Mouse (Mus musculus) liver, embryonic 11.5 days (tissue): ENCODE measurements at regions not wholly inside any gene's neighbourhood (a gene's known extent, or its start where the extent isn't known, plus 50 kb on each side); places are given as distances from the start of the nearest gene placed in this dataset.

Source experiments
- ATAC-seq: fragments of 200-750 bp; cut with Nextera tagmentation; replicated peaks from 2 replicates; pipeline ENCODE4 v1.8.0; 2017; ENCODE audit warnings: moderate number of reproducible peaks, mild to moderate bottlenecking, moderate TSS enrichment, moderate library complexity; ENCODE audit not compliant: low FRiP score
- DNase-seq: peaks from one replicate; pipeline ENCODE4 v3.0.0-alpha.2; 2017; ENCODE audit warnings: low spot score
- H3K27ac ChIP-seq: fragments of 300-500 bp; sonication (generic); 2 replicates; pipeline ENCODE4 v1.5.1; 2014; ENCODE audit warnings: mild to moderate bottlenecking, low read depth, low read length, control low read depth
- H3K27me3 ChIP-seq: fragments of 300-500 bp; sonication (generic); replicated peaks from 2 replicates; pipeline ENCODE4 v1.6.1; 2014; ENCODE audit warnings: low read length, mixed read lengths; ENCODE audit not compliant: control insufficient read depth, insufficient read depth
- H3K36me3 ChIP-seq: fragments of 300-500 bp; sonication (generic); 2 replicates; pipeline ENCODE4 v1.6.1; 2014; ENCODE audit warnings: mild to moderate bottlenecking, low read length, moderate library complexity, mixed read lengths; ENCODE audit not compliant: control insufficient read depth, insufficient read depth
- H3K4me1 ChIP-seq: fragments of 300-500 bp; sonication (generic); replicated peaks from 2 replicates; pipeline ENCODE4 v1.6.1; 2014; ENCODE audit warnings: low read length, mixed read lengths; ENCODE audit not compliant: control insufficient read depth, insufficient read depth
- H3K4me2 ChIP-seq: fragments of 300-500 bp; sonication (generic); 2 replicates; pipeline ENCODE4 v1.6.1; 2014; ENCODE audit warnings: mild to moderate bottlenecking, control low read depth, moderate library complexity
- H3K4me3 ChIP-seq: fragments of 300-500 bp; sonication (generic); 2 replicates; pipeline ENCODE4 v1.5.1; 2014; ENCODE audit warnings: low read depth, low read length, control low read depth
- H3K9ac ChIP-seq: fragments of 300-500 bp; sonication (generic); 2 replicates; pipeline ENCODE4 v1.6.1; 2014; ENCODE audit warnings: low read depth, low read length, control low read depth
- H3K9me3 ChIP-seq: fragments of 300-500 bp; sonication (generic); 2 replicates; pipeline ENCODE4 v1.6.1; 2016; ENCODE audit warnings: low read length, inconsistent platforms, mixed read lengths; ENCODE audit not compliant: control insufficient read depth
- WGBS: fragments of 180-500 bp; shearing (Covaris S2); extraction: QIAGEN DNeasy Blood & Tissue Kit; methylation state at CpG from one replicate; pipeline ENCODE4 v1.1.7; 2014; 5-methylcytosine and 5-hydroxymethylcytosine counted together

- ATAC-seq (no peak), DNase-seq (no peak)
- H3K4me1 ChIP-seq = no peaks in the 10 kb centered on the region
- H3K9ac ChIP-seq = no peak overlapping the region
- no peaks in the 10 kb centered on the region for H3K9me3 ChIP-seq
- 77% methylated on average over 2 of the region's 2 CpGs for WGBS
- H3K27ac ChIP-seq = no peak overlapping the region
- no peak overlapping the region for H3K4me2 ChIP-seq
- no peak overlapping the region for H3K4me3 ChIP-seq
- no peaks in the 10 kb centered on the region for H3K27me3 ChIP-seq
- H3K36me3 ChIP-seq = no peaks in the 10 kb centered on the region
Measured at GRCm38 (mm10) chr3:56362543-56362942, 179.0 kb upstream of the Nbea start.

- 71% methylated on average over 6 of the region's 6 CpGs for WGBS
- Histone ChIP-seq H3K36me3 (no peaks in the 10 kb centered on the region), H3K4me3 (no peak overlapping the region), H3K9ac (no peak overlapping the region), H3K27me3 (no peaks in the 10 kb centered on the region), H3K27ac (no peak overlapping the region), H3K9me3 (no peaks in the 10 kb centered on the region), H3K4me1 (no peaks in the 10 kb centered on the region), H3K4me2 (no peak overlapping the region)
- ATAC-seq = no peak
- no peak for DNase-seq
Measured at GRCm38 (mm10) chr3:56357035-56357701, 173.7 kb upstream of the Nbea start.

- no peak for ATAC-seq
- Histone ChIP-seq H3K36me3 (no peaks in the 10 kb centered on the region), H3K27ac (no peak overlapping the region), H3K4me3 (no peak overlapping the region), H3K4me2 (no peak overlapping the region), H3K9me3 (no peaks in the 10 kb centered on the region), H3K9ac (no peak overlapping the region), H3K27me3 (no peaks in the 10 kb centered on the region), H3K4me1 (no peaks in the 10 kb centered on the region)
- WGBS = 89% methylated on average over 5 of the region's 5 CpGs
- no peak for DNase-seq
Measured at GRCm38 (mm10) chr3:56356163-56356882, 172.8 kb upstream of the Nbea start.
